Mouse (Mus musculus): ENCODE results near the gene Krt24. TPM values are rescaled to one million over a fixed set of nuclear protein-coding genes. Genes with fewer than 3 reads are reported as not detected.
A peak's percentile ranks its signal among the peaks of the same experiment; 100 is the strongest.

The Krt24 gene
- polyA plus RNA-seq, 1 experiment: not detected

DNA sequence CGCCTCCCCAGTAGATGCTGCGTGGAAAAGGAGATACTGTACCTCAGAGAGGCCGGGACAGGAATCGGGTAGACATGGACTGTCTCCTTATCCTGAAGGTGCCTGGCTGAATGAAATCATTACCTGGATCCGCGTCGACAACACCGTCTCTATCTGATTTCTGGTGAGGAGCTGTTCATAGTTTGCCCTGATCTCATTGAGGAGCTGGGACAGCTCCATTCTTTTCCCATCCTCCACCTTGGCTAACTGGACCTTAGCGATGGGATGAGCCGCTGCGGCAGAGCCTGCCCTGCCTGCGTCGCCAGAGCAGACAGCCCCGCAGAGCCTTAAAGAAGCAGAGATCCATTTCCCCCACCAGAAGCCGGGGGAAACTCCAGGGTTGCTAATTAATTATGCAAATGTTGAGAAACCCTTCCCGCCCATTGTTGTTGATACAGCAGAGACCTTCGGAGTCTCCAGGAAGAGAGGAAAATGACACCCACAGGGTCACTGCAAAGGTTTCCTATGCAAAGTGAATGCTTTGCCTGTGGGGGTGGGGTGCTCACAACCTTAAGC is 41.2 kb downstream of the Krt24 start, which contains the start of gene Krt222:
Gene Krt222 (minus strand): TSS at position 266 of the 555 bp plus-strand sequence.
- Histone ChIP-seq H3K4me1 (ENCODE audit: control insufficient read depth, insufficient read depth, low read length) (no peaks in the 10 kb centered on the region), H3K4me3 (ENCODE audit: insufficient read depth, low read depth, low read length) (peak within 1 kb of the TSS; percentile 61), H3K27ac (ENCODE audit: insufficient read depth, low read depth, low read length) (peak within 1 kb of the TSS; percentile 80)
- 1% methylated on average over 17 of the region's 17 CpGs for WGBS
- no peak for TF ChIP-seq POLR2A (IDR thresholded peaks at IDR 0.05; ENCODE audit: insufficient read depth, low read depth, low read length)
- no peak for TF ChIP-seq CTCF (IDR thresholded peaks at IDR 0.05; ENCODE audit: insufficient read depth, low read depth, low read length)

GRCm38 (mm10) chr11:99243200-99243819 is 41.8 kb downstream of the Krt24 start:
- 36% methylated on average over 3 of the region's 3 CpGs for WGBS
- peak overlapping the region; percentile 61 for H3K4me3 ChIP-seq (ENCODE audit: insufficient read depth, low read depth, low read length)
- peak overlapping the region; percentile 80 for H3K27ac ChIP-seq (ENCODE audit: insufficient read depth, low read depth, low read length)
- TF ChIP-seq CTCF (IDR thresholded peaks at IDR 0.05; ENCODE audit: insufficient read depth, low read depth, low read length) (no peak), POLR2A (IDR thresholded peaks at IDR 0.05; ENCODE audit: insufficient read depth, low read depth, low read length) (no peak)
- H3K4me1 ChIP-seq (ENCODE audit: control insufficient read depth, insufficient read depth, low read length): no peaks in the 10 kb centered on the region

DNA sequence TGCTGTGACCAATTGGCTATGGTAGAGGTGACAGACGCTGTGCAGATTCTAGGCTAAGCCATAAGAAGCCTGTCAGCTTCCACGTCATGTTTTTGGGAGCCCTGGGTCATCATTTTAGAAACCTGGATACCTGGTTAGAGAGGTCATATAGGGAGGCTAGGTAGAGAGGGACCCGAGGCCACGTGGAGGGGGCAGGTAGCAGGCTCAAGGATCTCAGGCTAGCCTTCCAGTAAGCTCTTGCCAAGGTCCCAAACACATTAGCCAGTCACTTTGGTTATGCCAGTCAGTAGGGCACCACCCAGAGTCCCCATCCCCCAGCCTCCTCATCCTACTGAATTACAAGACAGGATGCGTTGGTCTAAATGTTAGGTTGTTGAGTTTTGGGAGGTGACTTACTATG is 43.0 kb downstream of the Krt24 start:
- TF ChIP-seq POLR2A (IDR thresholded peaks at IDR 0.05; ENCODE audit: insufficient read depth, low read depth, low read length) (no peak), CTCF (IDR thresholded peaks at IDR 0.05; ENCODE audit: insufficient read depth, low read depth, low read length) (no peak)
- no peak overlapping the region for H3K27ac ChIP-seq (ENCODE audit: insufficient read depth, low read depth, low read length)
- H3K4me1 ChIP-seq (ENCODE audit: control insufficient read depth, insufficient read depth, low read length): no peaks in the 10 kb centered on the region
- no peak overlapping the region for H3K4me3 ChIP-seq (ENCODE audit: insufficient read depth, low read depth, low read length)
- 82% methylated on average over 5 of the region's 5 CpGs for WGBS

GRCm38 (mm10) chr11:99238468-99238867 is 46.6 kb downstream of the Krt24 start:
- WGBS: 77% methylated on average over 14 of the region's 14 CpGs
- Histone ChIP-seq H3K4me1 (ENCODE audit: control insufficient read depth, insufficient read depth, low read length) (no peaks in the 10 kb centered on the region), H3K4me3 (ENCODE audit: insufficient read depth, low read depth, low read length) (no peak overlapping the region), H3K27ac (ENCODE audit: insufficient read depth, low read depth, low read length) (no peak overlapping the region)
- TF ChIP-seq POLR2A (IDR thresholded peaks at IDR 0.05; ENCODE audit: insufficient read depth, low read depth, low read length) (no peak), CTCF (IDR thresholded peaks at IDR 0.05; ENCODE audit: insufficient read depth, low read depth, low read length) (no peak)

GRCm38 (mm10) chr11:99231049-99231816 is 53.8 kb downstream of the Krt24 start:
- H3K4me3 ChIP-seq (ENCODE audit: insufficient read depth, low read depth, low read length): peak overlapping the region; percentile 91
- 17% methylated on average over 15 of the region's 15 CpGs for WGBS
- no peak for TF ChIP-seq CTCF (IDR thresholded peaks at IDR 0.05; ENCODE audit: insufficient read depth, low read depth, low read length)
- no peak for TF ChIP-seq POLR2A (IDR thresholded peaks at IDR 0.05; ENCODE audit: insufficient read depth, low read depth, low read length)
- H3K4me1 ChIP-seq (ENCODE audit: control insufficient read depth, insufficient read depth, low read length): peaks cover 2% of the 10 kb centered on the region; the same call in 1 of the 2 replicates
- H3K27ac ChIP-seq (ENCODE audit: insufficient read depth, low read depth, low read length): peak overlapping the region; percentile 92

- peak; percentile 39; the same call in 1 of the 2 replicates for TF ChIP-seq POLR2A (IDR thresholded peaks at IDR 0.05; ENCODE audit: insufficient read depth, low read depth, low read length)
- no peak; the same call in 1 of the 2 replicates for TF ChIP-seq CTCF (IDR thresholded peaks at IDR 0.05; ENCODE audit: insufficient read depth, low read depth, low read length)
- H3K4me1 ChIP-seq (ENCODE audit: control insufficient read depth, insufficient read depth, low read length): peaks cover 2% of the 10 kb centered on the region; the same call in 1 of the 2 replicates
- under 1% methylated on average over 87 of the region's 87 CpGs for WGBS
- peak within 1 kb of the TSS; percentile 92 for H3K27ac ChIP-seq (ENCODE audit: insufficient read depth, low read depth, low read length)
- peak within 1 kb of the TSS; percentile 91 for H3K4me3 ChIP-seq (ENCODE audit: insufficient read depth, low read depth, low read length)
These were observed 54.6 kb downstream of the Krt24 start, which contains the start of gene Smarce1 for GRCm38 (mm10) chr11:99230261-99231048. TSS of gene Smarce1 (minus strand) at chr11:99231017.

Other genes starting within 250 kb of the Krt24 start
- not detected in 2 replicates for gene Igfbp4, start 244.0 kb downstream of the Krt24 start, polyA plus RNA-seq (2012; ENCODE audit: insufficient read depth, insufficient read length, low replicate concordance, missing spikeins)
- not detected in 2 replicates for gene Tns4, start 196.0 kb downstream of the Krt24 start, polyA plus RNA-seq (2012; ENCODE audit: insufficient read depth, insufficient read length, low replicate concordance, missing spikeins)
- gene Ccr7, start 130.2 kb downstream of the Krt24 start, polyA plus RNA-seq (2012; ENCODE audit: insufficient read depth, insufficient read length, low replicate concordance, missing spikeins): not detected in 2 replicates
- gene Smarce1, start 54.2 kb downstream of the Krt24 start, polyA plus RNA-seq (2012; ENCODE audit: insufficient read depth, insufficient read length, low replicate concordance, missing spikeins): 488 TPM in 1 of 2 replicates, not detected in the other
- gene Krt222, start 41.2 kb downstream of the Krt24 start, polyA plus RNA-seq (2012; ENCODE audit: insufficient read depth, insufficient read length, low replicate concordance, missing spikeins): not detected in 2 replicates
- not detected in 2 replicates for gene Krt25, start 37.7 kb upstream of the Krt24 start, polyA plus RNA-seq (2012; ENCODE audit: insufficient read depth, insufficient read length, low replicate concordance, missing spikeins)
- not detected in 2 replicates for gene Krt26, start 52.7 kb upstream of the Krt24 start, polyA plus RNA-seq (2012; ENCODE audit: insufficient read depth, insufficient read length, low replicate concordance, missing spikeins)
- not detected in 2 replicates for gene Krt27, start 65.8 kb upstream of the Krt24 start, polyA plus RNA-seq (2012; ENCODE audit: insufficient read depth, insufficient read length, low replicate concordance, missing spikeins)
- gene Krt28, start 89.6 kb upstream of the Krt24 start, polyA plus RNA-seq (2012; ENCODE audit: insufficient read depth, insufficient read length, low replicate concordance, missing spikeins): not detected in 2 replicates
- not detected in 2 replicates for gene Krt10, start 104.1 kb upstream of the Krt24 start, polyA plus RNA-seq (2012; ENCODE audit: insufficient read depth, insufficient read length, low replicate concordance, missing spikeins)
- gene Krt12, start 137.0 kb upstream of the Krt24 start, polyA plus RNA-seq (2012; ENCODE audit: insufficient read depth, insufficient read length, low replicate concordance, missing spikeins): not detected in 2 replicates
- not detected in 2 replicates for gene Krt20, start 152.9 kb upstream of the Krt24 start, polyA plus RNA-seq (2012; ENCODE audit: insufficient read depth, insufficient read length, low replicate concordance, missing spikeins)
- gene Krt23, start 207.9 kb upstream of the Krt24 start, polyA plus RNA-seq (2012; ENCODE audit: insufficient read depth, insufficient read length, low replicate concordance, missing spikeins): not detected in 2 replicates
- not detected in 2 replicates for gene Krt39, start 236.1 kb upstream of the Krt24 start, polyA plus RNA-seq (2012; ENCODE audit: insufficient read depth, insufficient read length, low replicate concordance, missing spikeins)

All from olfactory bulb, adult 2 months (tissue).